Mouse (Mus musculus): ENCODE results near the gene Sugp2.
A peak's percentile ranks its signal among the peaks of the same experiment; 100 is the strongest.

The Sugp2 gene

GRCm38 (mm10) chr8:70282603-70283135 is 48.6 kb downstream of the Sugp2 start, which contains the start of gene Homer3:
Gene Homer3, plus strand, starts transcription at chr8:70282827.
- peak; percentile 81 for DNase-seq (ENCODE audit: low spot score)

DNA sequence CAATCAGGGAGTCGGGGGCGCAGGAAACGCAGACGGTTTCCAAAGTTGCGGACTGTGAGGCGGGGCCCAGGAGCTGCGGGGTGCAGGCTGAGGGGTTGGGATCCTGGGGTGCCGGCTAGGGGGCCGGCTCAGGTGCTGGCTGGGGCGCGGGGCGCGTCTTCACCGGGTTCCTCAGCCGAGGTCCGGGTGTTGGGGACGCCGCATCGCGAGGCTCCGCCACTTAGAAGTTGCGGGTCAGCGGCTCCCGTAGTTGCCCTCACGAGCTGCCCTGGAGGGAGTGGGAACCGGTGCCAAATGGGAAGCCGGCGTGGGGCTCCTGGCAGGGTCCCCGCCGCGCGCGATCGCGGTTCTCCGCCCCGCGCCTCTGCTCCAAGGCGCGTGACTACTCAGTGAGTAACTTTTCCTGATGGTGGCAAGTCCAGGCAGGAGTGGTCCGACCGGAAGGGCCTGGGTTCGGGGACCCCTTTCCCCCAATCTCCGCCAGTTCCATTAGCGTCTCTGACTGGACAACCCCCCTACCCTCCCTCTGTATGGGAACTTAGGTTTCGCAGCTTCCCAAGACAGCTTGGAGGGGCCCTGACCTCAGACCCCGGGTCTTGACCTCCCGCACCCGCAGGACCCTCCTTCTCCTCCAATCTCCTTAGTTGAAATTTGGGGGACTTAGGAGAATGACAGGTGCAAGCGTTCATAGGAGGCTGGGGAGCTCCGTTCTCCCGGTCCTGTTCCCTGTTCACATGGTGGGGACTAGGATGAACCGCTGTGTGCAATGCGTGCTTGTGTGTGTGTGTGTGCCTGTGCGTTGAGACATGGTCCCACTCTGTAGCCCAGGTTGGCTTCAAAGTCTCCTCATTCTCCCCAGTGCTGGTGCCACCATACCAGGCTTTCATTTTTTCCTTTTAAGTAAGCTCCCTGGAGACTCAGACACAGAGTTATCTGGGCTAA is 49.4 kb downstream of the Sugp2 start:
- no peak for DNase-seq (ENCODE audit: low spot score)

GRCm38 (mm10) chr8:70284421-70284820 is 50.4 kb downstream of the Sugp2 start:
- DNase-seq (ENCODE audit: low spot score) = no peak

- DNase-seq (ENCODE audit: low spot score) = no peak
These were observed 51.3 kb downstream of the Sugp2 start for GRCm38 (mm10) chr8:70285304-70285703.

DNA sequence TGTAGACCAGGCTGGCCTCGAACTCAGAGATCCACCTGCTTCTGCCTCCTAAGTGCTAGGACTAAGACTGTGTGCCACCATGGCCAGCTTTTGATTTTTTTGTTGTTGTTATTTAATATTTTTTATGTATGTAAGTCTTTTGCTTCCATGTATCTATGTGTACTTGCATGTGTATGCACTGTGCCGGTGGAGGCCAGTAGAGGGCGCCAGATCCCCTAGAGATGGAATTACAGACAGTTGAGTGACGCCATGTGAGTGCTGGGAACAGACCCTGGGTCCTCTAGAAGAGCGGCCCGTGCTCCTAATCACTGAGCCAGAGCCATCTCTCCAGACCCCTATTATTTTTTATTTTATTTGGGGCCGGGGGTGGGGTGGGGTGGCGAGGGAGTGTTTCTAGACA is 52.7 kb downstream of the Sugp2 start:
- DNase-seq (ENCODE audit: low spot score) = no peak

DNA sequence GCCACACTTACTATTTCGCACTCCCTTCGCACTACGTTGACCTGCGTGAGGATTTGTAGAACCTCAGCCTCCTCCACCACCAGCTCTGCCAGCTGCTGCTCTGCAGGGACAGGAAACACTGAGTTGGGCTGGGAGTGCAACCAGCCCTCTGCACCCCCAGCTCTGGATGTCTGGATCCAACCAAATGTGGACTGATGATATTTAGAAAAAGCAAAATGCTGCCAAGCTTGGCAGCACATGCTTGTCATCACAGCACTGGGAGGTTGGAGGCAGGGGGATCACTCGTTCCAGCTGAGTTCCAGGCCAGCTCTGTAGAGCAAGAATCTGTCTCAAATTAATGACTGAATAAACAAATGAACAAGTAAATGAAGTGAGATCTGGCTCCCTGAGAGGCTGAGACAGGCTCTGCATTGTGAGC is 60.0 kb downstream of the Sugp2 start:
- DNase-seq (ENCODE audit: low spot score) = peak; percentile 45

GRCm38 (mm10) chr8:70300881-70301280 is 66.9 kb downstream of the Sugp2 start:
- no peak for DNase-seq (ENCODE audit: low spot score)

GRCm38 (mm10) chr8:70302358-70302890 is 68.4 kb downstream of the Sugp2 start, which contains the start of the genes Ddx49 and Cope:
Gene Ddx49, minus strand, starts transcription at chr8:70302489.
Gene Cope, plus strand, starts transcription at chr8:70302518.
- DNase-seq (ENCODE audit: low spot score) = peak; percentile 97

GRCm38 (mm10) chr8:70302901-70303300 is 68.9 kb downstream of the Sugp2 start:
- no peak for DNase-seq (ENCODE audit: low spot score)

DNA sequence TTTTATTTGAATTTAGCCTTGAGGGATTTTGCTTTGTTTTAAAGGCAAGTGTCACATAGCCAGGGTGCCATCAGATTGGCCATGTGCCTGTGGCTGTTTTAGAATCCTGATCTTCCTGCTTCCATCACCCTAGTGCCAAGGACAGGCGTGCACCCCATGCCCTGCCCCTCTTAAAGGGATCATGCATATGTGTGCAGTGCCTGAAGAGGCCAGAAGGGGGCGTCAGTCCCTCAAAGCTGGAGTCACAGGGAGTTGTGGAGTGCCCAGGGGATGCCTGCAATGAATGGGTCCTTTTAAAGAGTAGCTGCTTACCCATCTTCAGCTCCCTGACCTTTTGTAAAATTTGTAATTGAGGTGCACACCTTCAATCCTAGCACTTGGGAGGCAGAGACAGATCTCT is 75.3 kb downstream of the Sugp2 start:
- peak; percentile 46 for DNase-seq (ENCODE audit: low spot score)

- peak; percentile 96 for DNase-seq (ENCODE audit: low spot score)
These were observed 79.4 kb downstream of the Sugp2 start for GRCm38 (mm10) chr8:70313399-70313798.

- peak; percentile 36 for DNase-seq (ENCODE audit: low spot score)
These were observed 81.8 kb downstream of the Sugp2 start, which contains the start of gene Cers1 for GRCm38 (mm10) chr8:70315624-70316510. Gene Cers1, plus strand, starts transcription at chr8:70315775.

DNA sequence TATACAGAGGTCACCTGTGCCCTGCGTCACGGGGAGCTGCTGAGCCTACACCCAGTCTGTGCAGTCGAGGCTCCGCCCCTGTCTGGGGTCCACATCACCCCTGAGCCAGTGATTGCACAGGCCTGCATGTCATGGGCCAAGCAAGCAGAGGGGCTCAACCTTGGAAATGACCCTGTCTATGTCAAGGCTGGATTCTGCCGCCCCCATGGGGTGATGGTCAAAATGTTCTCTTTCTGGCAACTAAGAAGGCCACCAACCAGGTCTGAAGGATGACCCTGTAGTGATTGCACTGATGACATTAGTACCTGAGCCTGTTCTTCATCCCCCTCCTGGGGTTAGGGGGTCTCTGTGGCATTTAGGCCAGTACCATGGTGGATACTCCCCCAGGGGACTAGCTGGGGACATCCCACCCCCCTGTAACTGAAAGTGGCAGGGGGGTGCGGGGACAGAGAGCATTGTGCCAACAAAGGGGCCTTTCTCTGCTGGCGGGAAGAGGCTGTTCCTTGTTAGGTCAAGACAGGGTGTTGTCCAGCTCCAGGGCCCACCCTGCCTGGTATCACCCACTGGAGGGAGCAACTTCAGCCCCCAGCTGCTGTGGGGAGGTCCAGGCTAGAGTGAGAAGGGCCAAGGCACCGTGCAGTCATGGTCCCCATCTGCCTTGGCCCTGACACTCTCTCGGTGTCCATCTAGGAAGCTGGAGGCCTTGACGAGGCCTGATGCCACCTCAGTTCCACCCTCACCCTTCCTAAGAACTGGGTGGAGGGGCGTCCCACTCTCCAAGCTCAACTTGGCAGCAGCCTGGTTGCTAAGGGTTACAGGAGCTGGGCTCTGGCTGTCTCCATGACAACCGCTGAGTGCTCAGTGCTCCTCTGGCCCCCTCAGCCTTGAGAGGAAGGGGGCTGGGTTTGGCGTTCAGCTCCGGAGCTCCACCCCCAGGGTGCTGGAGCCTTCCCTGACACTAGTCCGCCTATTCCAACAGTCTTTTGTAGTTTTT is 82.8 kb downstream of the Sugp2 start:
- DNase-seq (ENCODE audit: low spot score) = no peak

GRCm38 (mm10) chr8:70317872-70318271 is 83.8 kb downstream of the Sugp2 start:
- no peak for DNase-seq (ENCODE audit: low spot score)

- peak; percentile 51 for DNase-seq (ENCODE audit: low spot score)
These were observed 89.7 kb downstream of the Sugp2 start for GRCm38 (mm10) chr8:70323716-70324115.

- no peak for DNase-seq (ENCODE audit: low spot score)
These were observed 93.5 kb downstream of the Sugp2 start for GRCm38 (mm10) chr8:70327512-70327911.

- no peak for DNase-seq (ENCODE audit: low spot score)
These were observed 95.3 kb downstream of the Sugp2 start, which contains the start of gene Gdf1 for GRCm38 (mm10) chr8:70329124-70329834. Gene Gdf1, plus strand, starts transcription at chr8:70329817.

Data from adipocyte (in vitro differentiated cells).